Mouse (Mus musculus): ENCODE measurements at regions not wholly inside any gene's neighbourhood (a gene's known extent, or its start where the extent isn't known, plus 50 kb on each side); places are given as distances from the start of the nearest gene placed in this dataset.

GRCm38 (mm10) chr1:76512156-76512555, 966.1 kb downstream of the Slc4a3 start:
- TF ChIP-seq MYOD1 (IDR thresholded peaks at IDR 0.05; ENCODE audit: control insufficient read depth, insufficient read length, low read depth) = no peak
- no peak for TF ChIP-seq CTCF (IDR thresholded peaks at IDR 0.05; ENCODE audit: control insufficient read depth, insufficient read depth, insufficient read length)
- no peak for TF ChIP-seq CEBPB (IDR thresholded peaks at IDR 0.05; ENCODE audit: low read depth)
- no peak for TF ChIP-seq MYOG (IDR thresholded peaks at IDR 0.05; ENCODE audit: control insufficient read depth, extremely low read depth, insufficient read length)
- TF ChIP-seq USF1 (IDR thresholded peaks at IDR 0.05; ENCODE audit: low read depth) = no peak
- no peak for TF ChIP-seq MAX (IDR thresholded peaks at IDR 0.05)

Measured in C2C12 (cell line).